Mouse (Mus musculus): ENCODE results near the gene Sik1. TPM values are rescaled to one million over a fixed set of nuclear protein-coding genes. Genes with fewer than 3 reads are reported as not detected.

The Sik1 gene
- polyA plus RNA-seq, 1 experiment, result 36.8 TPM

DNA sequence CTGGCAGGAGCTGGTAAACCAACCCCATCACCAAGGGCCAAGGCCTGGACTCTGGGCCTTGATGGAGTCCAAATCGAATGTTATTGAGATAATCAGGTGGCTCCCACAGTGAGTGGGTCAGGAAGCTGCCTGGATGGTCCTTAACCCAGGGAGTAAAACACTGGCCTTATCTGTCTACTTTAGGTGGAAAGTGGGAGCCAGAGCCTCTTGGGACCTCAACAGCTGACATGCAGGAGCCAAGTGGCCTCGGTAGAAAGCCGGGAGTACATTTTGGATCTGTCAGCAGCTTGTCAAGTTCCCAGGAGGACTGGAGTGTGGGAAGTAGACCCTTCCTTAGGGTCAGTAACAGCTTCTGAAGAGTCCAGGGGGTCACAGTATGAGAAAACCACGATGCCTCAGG, 59.7 kb downstream of the Sik1 start:
- H3K36me3 ChIP-seq (ENCODE audit: control insufficient read depth, insufficient read depth, low read length), result no peaks in the 10 kb centered on the region
- WGBS, result 96% methylated on average over 4 of the region's 4 CpGs
- H3K4me1 ChIP-seq (replicated peaks; ENCODE audit: control insufficient read depth, insufficient read depth, low read length), result peaks cover 10% of the 10 kb centered on the region
- TF ChIP-seq CTCF (IDR thresholded peaks at IDR 0.05; ENCODE audit: borderline replicate concordance, control insufficient read depth, extremely low read depth, insufficient read depth, low read length, poor library complexity), result no peak
- TF ChIP-seq POLR2A (IDR thresholded peaks at IDR 0.05; ENCODE audit: control insufficient read depth, extremely low read depth, insufficient read depth, low read length, poor library complexity), result no peak
- no peaks in the 10 kb centered on the region for H3K27me3 ChIP-seq (ENCODE audit: control insufficient read depth, insufficient read depth, low read length)
- H3K27ac ChIP-seq (ENCODE audit: control insufficient read depth, insufficient read depth, low read length), result no peak overlapping the region
- no peak for DNase-seq
- no peak overlapping the region for H3K4me3 ChIP-seq (ENCODE audit: control insufficient read depth, insufficient read depth, low read length)

Other genes starting within 250 kb of the Sik1 start
- gene Cbs, start 218.6 kb downstream of the Sik1 start, polyA plus RNA-seq (2012; rRNA removed), result 1.4 and 1.6 TPM in 2 replicates
- 102 and 114 TPM in 2 replicates for gene U2af1, start 196.9 kb downstream of the Sik1 start, polyA plus RNA-seq (2012; rRNA removed)
- gene Cryaa, start 178.0 kb downstream of the Sik1 start, polyA plus RNA-seq (2012; rRNA removed), result 2.2 and 4.9 TPM in 2 replicates
- gene Rrp1b, start 180.3 kb upstream of the Sik1 start, polyA plus RNA-seq (2012; rRNA removed), result 15.8 and 17.2 TPM in 2 replicates
- gene Hsf2bp, start 180.5 kb upstream of the Sik1 start, polyA plus RNA-seq (2012; rRNA removed), result 0.32 and 0.54 TPM in 2 replicates

Data from thymus, adult 2 months (tissue).